Mouse (Mus musculus): ENCODE results near the gene Lrrc73. TPM values are rescaled to one million over a fixed set of nuclear protein-coding genes. Genes with fewer than 3 reads are reported as not detected.

The Lrrc73 gene
- polyA plus RNA-seq, 1 experiment: 1.9 TPM

DNA sequence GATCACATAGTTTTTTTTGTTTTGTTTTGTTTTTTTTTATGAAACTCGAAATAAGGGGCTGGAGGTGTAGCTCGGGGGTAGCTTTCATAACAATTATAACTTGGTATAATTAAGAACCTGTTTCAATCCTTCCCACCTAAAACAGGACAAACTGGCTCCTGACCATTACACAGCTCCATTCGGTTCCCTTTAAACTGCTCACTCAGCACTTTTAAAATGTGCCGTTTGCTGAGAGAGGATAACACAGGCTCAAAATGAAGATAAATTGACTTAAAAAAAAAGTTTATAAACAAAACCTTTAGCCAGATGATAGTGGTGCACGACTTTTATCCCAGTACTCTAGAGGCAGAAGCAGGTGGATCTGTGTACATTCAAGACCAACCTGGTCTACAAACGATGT lies 32.1 kb downstream of the Lrrc73 start:
- Histone ChIP-seq H3K36me3 (ENCODE audit: control insufficient read depth, insufficient read depth, low read length) (no peaks in the 10 kb centered on the region), H3K27me3 (ENCODE audit: control insufficient read depth, insufficient read depth, low read length) (no peaks in the 10 kb centered on the region), H3K27ac (ENCODE audit: insufficient read depth, low read depth, low read length) (no peak overlapping the region), H3K4me3 (ENCODE audit: low read depth, low read length) (no peak overlapping the region), H3K4me1 (ENCODE audit: control insufficient read depth, insufficient read depth, insufficient read length, low read length) (peaks cover 9% of the 10 kb centered on the region)
- 46% methylated on average over 6 of the region's 6 CpGs for WGBS
- no peak for TF ChIP-seq POLR2A (IDR thresholded peaks at IDR 0.05; ENCODE audit: low read depth, low read length)
- no peak for TF ChIP-seq CTCF (IDR thresholded peaks at IDR 0.05; ENCODE audit: extremely low read depth, insufficient read length, insufficient replicate concordance, low read depth, low read length)

DNA sequence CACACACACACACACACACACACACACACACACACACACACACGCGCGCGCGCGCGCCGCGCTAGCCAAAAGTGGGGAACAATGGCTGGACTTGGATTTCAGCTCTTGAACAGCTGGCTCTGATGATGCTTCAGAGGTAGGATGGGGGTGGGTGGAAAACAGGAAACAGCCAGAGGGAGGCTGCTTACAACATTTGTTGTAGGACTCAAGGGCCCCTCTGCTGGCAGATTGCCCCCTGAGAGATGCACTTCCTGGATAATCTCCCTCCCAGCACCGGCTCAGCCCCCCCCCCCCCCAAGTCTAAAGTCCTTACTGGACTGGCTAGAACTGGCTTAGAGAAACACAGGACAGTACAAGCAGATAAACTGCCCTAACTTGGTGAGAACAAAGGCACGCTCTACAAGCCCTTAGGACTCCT lies 34.4 kb downstream of the Lrrc73 start:
- 39% methylated on average over 11 of the region's 11 CpGs for WGBS
- Histone ChIP-seq H3K4me3 (ENCODE audit: low read depth, low read length) (no peak overlapping the region), H3K27me3 (ENCODE audit: control insufficient read depth, insufficient read depth, low read length) (no peaks in the 10 kb centered on the region), H3K36me3 (ENCODE audit: control insufficient read depth, insufficient read depth, low read length) (no peaks in the 10 kb centered on the region), H3K4me1 (ENCODE audit: control insufficient read depth, insufficient read depth, insufficient read length, low read length) (peaks cover 7% of the 10 kb centered on the region; the same call in 1 of the 2 replicates), H3K27ac (ENCODE audit: insufficient read depth, low read depth, low read length) (no peak overlapping the region)
- TF ChIP-seq POLR2A (IDR thresholded peaks at IDR 0.05; ENCODE audit: low read depth, low read length): no peak
- no peak for TF ChIP-seq CTCF (IDR thresholded peaks at IDR 0.05; ENCODE audit: extremely low read depth, insufficient read length, insufficient replicate concordance, low read depth, low read length)

DNA sequence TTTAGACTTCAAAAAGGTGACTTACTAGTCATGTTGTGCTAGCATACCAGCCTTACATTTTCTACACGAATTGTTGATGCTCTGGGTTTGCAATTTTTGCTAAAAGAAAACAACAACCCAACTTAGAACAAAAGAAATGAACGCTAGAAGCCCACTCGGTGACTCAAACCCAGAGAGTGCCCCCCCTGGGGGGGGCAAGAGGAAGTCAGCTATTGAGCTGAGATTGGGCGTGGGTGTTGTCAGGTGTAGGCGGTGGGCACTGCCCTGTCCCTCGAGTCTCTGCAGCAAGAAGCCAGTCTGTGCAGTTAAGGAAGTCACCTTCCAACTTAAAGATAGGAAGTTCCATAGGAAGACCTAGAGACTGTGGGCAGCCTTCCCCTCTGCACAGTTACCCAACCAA lies 43.3 kb downstream of the Lrrc73 start:
- peaks cover 34% of the 10 kb centered on the region for H3K27me3 ChIP-seq (ENCODE audit: control insufficient read depth, insufficient read depth, low read length)
- 20% methylated on average over 6 of the region's 6 CpGs for WGBS

DNA sequence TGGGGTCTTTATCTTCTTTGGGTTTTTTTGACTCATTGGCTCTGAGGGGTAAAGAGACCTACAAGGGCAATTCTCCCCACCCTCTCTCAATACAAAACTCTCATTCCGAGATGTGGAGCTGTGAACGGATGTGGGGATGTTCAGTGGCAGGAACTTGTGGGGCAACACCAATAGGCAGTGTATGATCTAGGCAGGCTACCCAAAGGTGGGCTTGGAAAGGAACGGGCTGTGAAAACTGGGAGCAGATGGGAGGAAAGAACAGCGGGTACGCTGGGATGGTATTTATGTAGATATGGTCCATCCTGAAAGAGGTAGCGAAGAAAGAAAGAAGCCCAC lies 43.7 kb downstream of the Lrrc73 start:
- WGBS: 20% methylated on average over 6 of the region's 6 CpGs
- Histone ChIP-seq H3K4me3 (ENCODE audit: low read depth, low read length) (peak overlapping the region; percentile 56), H3K36me3 (ENCODE audit: control insufficient read depth, insufficient read depth, low read length) (no peaks in the 10 kb centered on the region), H3K27me3 (ENCODE audit: control insufficient read depth, insufficient read depth, low read length) (peaks cover 34% of the 10 kb centered on the region), H3K4me1 (ENCODE audit: control insufficient read depth, insufficient read depth, insufficient read length, low read length) (peaks cover 14% of the 10 kb centered on the region), H3K27ac (ENCODE audit: insufficient read depth, low read depth, low read length) (no peak overlapping the region)
- TF ChIP-seq POLR2A (IDR thresholded peaks at IDR 0.05; ENCODE audit: low read depth, low read length) (no peak), CTCF (IDR thresholded peaks at IDR 0.05; ENCODE audit: extremely low read depth, insufficient read length, insufficient replicate concordance, low read depth, low read length) (no peak)

More for the DNA sequence above, 43.3 kb downstream of the Lrrc73 start:
- Histone ChIP-seq H3K4me3 (ENCODE audit: low read depth, low read length) (no peak overlapping the region), H3K27ac (ENCODE audit: insufficient read depth, low read depth, low read length) (no peak overlapping the region), H3K36me3 (ENCODE audit: control insufficient read depth, insufficient read depth, low read length) (no peaks in the 10 kb centered on the region), H3K4me1 (ENCODE audit: control insufficient read depth, insufficient read depth, insufficient read length, low read length) (peaks cover 14% of the 10 kb centered on the region)
- TF ChIP-seq POLR2A (IDR thresholded peaks at IDR 0.05; ENCODE audit: low read depth, low read length): no peak
- no peak for TF ChIP-seq CTCF (IDR thresholded peaks at IDR 0.05; ENCODE audit: extremely low read depth, insufficient read length, insufficient replicate concordance, low read depth, low read length)

DNA sequence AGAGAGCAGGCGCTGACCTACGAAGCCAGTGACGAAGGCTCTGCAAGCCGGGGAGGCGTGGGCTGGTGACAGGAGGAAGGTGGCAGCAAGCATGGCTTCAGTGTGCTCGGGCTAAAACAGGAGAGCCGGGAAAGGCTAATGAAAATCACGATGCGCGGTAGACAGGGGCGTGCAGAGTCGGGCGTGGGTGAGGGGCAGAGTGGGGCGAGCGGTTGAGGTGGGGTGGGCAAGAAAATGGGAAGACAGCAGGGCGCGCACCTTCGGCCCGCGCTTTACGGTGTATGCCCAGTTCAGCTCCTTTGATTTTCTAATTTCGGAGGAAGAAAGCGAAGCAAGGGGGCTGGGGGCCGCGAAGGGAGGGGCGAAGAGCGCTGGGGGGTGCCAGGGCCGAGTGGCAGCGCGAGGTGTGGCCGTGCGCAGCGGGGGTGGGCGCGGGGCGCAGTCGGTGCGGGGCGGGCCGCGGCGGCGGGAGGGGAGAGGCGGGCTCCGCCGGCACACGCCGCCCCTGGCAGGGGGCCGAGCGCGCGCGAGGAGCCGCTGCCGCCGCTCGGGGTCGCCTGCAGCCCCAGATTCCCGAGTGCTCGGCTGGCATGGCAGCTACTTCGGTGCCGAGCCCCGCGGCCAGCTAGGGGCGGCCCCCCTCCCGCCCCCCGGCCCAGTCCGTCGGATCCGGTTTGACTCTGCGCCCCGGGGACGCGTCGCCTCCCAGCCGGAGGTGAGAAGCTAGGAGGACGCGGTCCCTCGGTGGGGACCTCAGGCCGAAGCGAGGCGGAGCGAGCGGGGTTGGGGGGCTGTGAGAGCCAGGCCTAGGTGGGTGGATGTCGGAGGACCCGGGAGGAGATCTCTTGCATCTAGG lies 44.3 kb downstream of the Lrrc73 start, which contains the start of gene Dlk2:
TSS of gene Dlk2 (plus strand) at position 58 of the 856 bp plus-strand sequence.
- Histone ChIP-seq H3K27me3 (ENCODE audit: control insufficient read depth, insufficient read depth, low read length) (peaks cover 34% of the 10 kb centered on the region), H3K36me3 (ENCODE audit: control insufficient read depth, insufficient read depth, low read length) (no peaks in the 10 kb centered on the region), H3K4me3 (ENCODE audit: low read depth, low read length) (peak within 1 kb of the TSS; percentile 56), H3K4me1 (ENCODE audit: control insufficient read depth, insufficient read depth, insufficient read length, low read length) (peaks cover 14% of the 10 kb centered on the region), H3K27ac (ENCODE audit: insufficient read depth, low read depth, low read length) (no peak within 1 kb of the TSS)
- 1% methylated on average over 77 of the region's 86 CpGs for WGBS
- TF ChIP-seq CTCF (IDR thresholded peaks at IDR 0.05; ENCODE audit: extremely low read depth, insufficient read length, insufficient replicate concordance, low read depth, low read length) (no peak), POLR2A (IDR thresholded peaks at IDR 0.05; ENCODE audit: low read depth, low read length) (no peak)

DNA sequence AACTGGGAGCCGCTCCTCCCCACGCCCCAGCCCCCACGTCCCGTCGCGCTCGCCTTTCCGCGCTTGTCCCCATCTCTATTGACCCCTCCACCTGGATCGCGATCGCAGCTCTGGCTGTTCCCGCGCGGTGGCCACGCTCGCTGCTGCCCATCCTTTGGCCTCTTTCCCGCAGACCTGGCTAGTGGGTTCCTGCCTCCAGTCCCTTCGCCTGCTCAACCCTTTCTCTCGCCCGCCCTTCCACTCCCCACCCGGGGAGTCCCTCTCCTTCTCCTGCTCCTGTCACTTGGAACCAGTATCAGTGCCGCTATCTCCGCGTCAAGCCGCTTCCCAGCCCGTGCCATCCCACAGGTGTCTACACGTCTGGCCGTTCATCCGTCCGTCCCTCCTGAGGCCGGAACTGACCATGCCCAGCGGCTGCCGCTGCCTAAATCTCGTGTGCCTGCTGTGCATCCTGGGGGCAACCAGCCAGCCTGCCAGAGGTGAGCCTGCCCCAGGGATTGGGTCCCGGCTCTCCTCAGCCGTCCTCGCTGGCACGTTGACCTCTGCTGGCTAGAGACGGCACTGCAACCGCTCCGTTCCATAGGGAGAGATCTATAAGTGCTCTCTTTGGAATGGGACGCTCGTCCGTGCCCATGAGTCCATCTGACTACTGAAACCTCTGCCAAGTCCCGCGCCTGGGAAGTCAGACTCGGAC lies 45.0 kb downstream of the Lrrc73 start:
- TF ChIP-seq POLR2A (IDR thresholded peaks at IDR 0.05; ENCODE audit: low read depth, low read length) (no peak), CTCF (IDR thresholded peaks at IDR 0.05; ENCODE audit: extremely low read depth, insufficient read length, insufficient replicate concordance, low read depth, low read length) (peak; percentile 82)
- Histone ChIP-seq H3K27me3 (ENCODE audit: control insufficient read depth, insufficient read depth, low read length) (peaks cover 34% of the 10 kb centered on the region), H3K27ac (ENCODE audit: insufficient read depth, low read depth, low read length) (no peak overlapping the region), H3K36me3 (ENCODE audit: control insufficient read depth, insufficient read depth, low read length) (0 out of 2 replicates have a peak, but pooled peaks cover 2% of the 10 kb centered on the region), H3K4me3 (ENCODE audit: low read depth, low read length) (peak overlapping the region; percentile 56), H3K4me1 (ENCODE audit: control insufficient read depth, insufficient read depth, insufficient read length, low read length) (peaks cover 14% of the 10 kb centered on the region)
- WGBS: 1% methylated on average over 47 of the region's 48 CpGs

DNA sequence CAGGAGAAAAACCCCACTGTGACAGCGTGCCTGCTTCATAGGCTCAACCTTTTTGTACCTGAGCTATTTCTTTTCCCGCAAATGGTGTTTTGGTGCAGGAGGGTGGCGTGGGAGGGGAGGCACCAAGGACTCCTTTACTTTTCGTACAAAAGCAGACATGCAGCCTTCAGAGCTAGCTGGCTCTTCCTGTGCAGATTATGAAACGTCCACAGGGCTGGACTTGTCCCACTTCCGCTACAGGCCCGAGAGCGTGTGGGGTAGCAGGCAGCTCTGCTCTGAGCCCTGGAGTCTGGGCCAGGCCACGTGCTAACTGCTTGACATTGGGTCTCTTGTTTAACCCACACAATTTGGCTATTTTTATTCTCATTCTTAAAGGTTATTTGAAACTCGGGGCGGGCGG lies 48.6 kb downstream of the Lrrc73 start:
- no peak overlapping the region for H3K4me3 ChIP-seq (ENCODE audit: low read depth, low read length)
- H3K4me1 ChIP-seq (ENCODE audit: control insufficient read depth, insufficient read depth, insufficient read length, low read length): peaks cover 14% of the 10 kb centered on the region
- WGBS: 80% methylated on average over 12 of the region's 12 CpGs
- TF ChIP-seq CTCF (IDR thresholded peaks at IDR 0.05; ENCODE audit: extremely low read depth, insufficient read length, insufficient replicate concordance, low read depth, low read length) (no peak), POLR2A (IDR thresholded peaks at IDR 0.05; ENCODE audit: low read depth, low read length) (no peak)
- H3K27ac ChIP-seq (ENCODE audit: insufficient read depth, low read depth, low read length): no peak overlapping the region
- peaks cover 19% of the 10 kb centered on the region for H3K27me3 ChIP-seq (ENCODE audit: control insufficient read depth, insufficient read depth, low read length)
- peaks cover 26% of the 10 kb centered on the region for H3K36me3 ChIP-seq (ENCODE audit: control insufficient read depth, insufficient read depth, low read length)

Measured in small intestine, adult 2 months (tissue).